Mouse (Mus musculus): ENCODE measurements at regions not wholly inside any gene's neighbourhood (a gene's known extent, or its start where the extent isn't known, plus 50 kb on each side); places are given as distances from the start of the nearest gene placed in this dataset.

GRCm38 (mm10) chr14:31942266-31942960, 86.4 kb upstream of the Galnt15 start:
- no peak overlapping the region for H3K4me2 ChIP-seq (replicated peaks; ENCODE audit: low read depth, low read length, severe bottlenecking)
- 55% methylated on average over 3 of the region's 3 CpGs for WGBS
- no peaks in the 10 kb centered on the region for H3K4me1 ChIP-seq (ENCODE audit: control insufficient read depth, insufficient read depth, low read length)
- no peak for TF ChIP-seq POLR2A (IDR thresholded peaks at IDR 0.05; ENCODE audit: borderline replicate concordance, extremely low read depth, insufficient read depth, insufficient read length)
- H3K36me3 ChIP-seq (ENCODE audit: control insufficient read depth, insufficient read depth, low read length) = no peaks in the 10 kb centered on the region
- H3K9ac ChIP-seq (ENCODE audit: low read depth, low read length, severe bottlenecking) = no peak overlapping the region
- no peak overlapping the region for H3K27ac ChIP-seq (replicated peaks; ENCODE audit: low read depth, low read length)
- H3K9me3 ChIP-seq (ENCODE audit: control insufficient read depth, low read length) = no peaks in the 10 kb centered on the region
- DNase-seq (ENCODE audit: low spot score) (no peak), ATAC-seq (ENCODE audit: low FRiP score, low read depth) (no peak)
- no peak overlapping the region for H3K4me3 ChIP-seq (replicated peaks; ENCODE audit: low read length)
- H3K27me3 ChIP-seq (ENCODE audit: control insufficient read depth, insufficient read depth, low read length) = no peaks in the 10 kb centered on the region

- ATAC-seq (ENCODE audit: low FRiP score, low read depth) = no peak
- no peaks in the 10 kb centered on the region for H3K9me3 ChIP-seq (ENCODE audit: control insufficient read depth, low read length)
- H3K27me3 ChIP-seq (ENCODE audit: control insufficient read depth, insufficient read depth, low read length) = no peaks in the 10 kb centered on the region
- TF ChIP-seq POLR2A (IDR thresholded peaks at IDR 0.05; ENCODE audit: borderline replicate concordance, extremely low read depth, insufficient read depth, insufficient read length) = no peak
- H3K4me2 ChIP-seq (replicated peaks; ENCODE audit: low read depth, low read length, severe bottlenecking) = no peak overlapping the region
- no peaks in the 10 kb centered on the region for H3K4me1 ChIP-seq (ENCODE audit: control insufficient read depth, insufficient read depth, low read length)
- no peak for DNase-seq (ENCODE audit: low spot score)
- H3K36me3 ChIP-seq (ENCODE audit: control insufficient read depth, insufficient read depth, low read length) = no peaks in the 10 kb centered on the region
- no peak overlapping the region for H3K27ac ChIP-seq (replicated peaks; ENCODE audit: low read depth, low read length)
- no peak overlapping the region for H3K9ac ChIP-seq (ENCODE audit: low read depth, low read length, severe bottlenecking)
- H3K4me3 ChIP-seq (replicated peaks; ENCODE audit: low read length) = no peak overlapping the region
- WGBS = 76% methylated on average over 6 of the region's 6 CpGs
Observed at GRCm38 (mm10) chr14:31944682-31945081, 84.1 kb upstream of the Galnt15 start.

GRCm38 (mm10) chr14:31945125-31945524, 83.7 kb upstream of the Galnt15 start:
- Histone ChIP-seq H3K4me2 (replicated peaks; ENCODE audit: low read depth, low read length, severe bottlenecking) (no peak overlapping the region), H3K9me3 (ENCODE audit: control insufficient read depth, low read length) (no peaks in the 10 kb centered on the region), H3K4me3 (replicated peaks; ENCODE audit: low read length) (no peak overlapping the region), H3K27ac (replicated peaks; ENCODE audit: low read depth, low read length) (no peak overlapping the region), H3K36me3 (ENCODE audit: control insufficient read depth, insufficient read depth, low read length) (no peaks in the 10 kb centered on the region), H3K4me1 (ENCODE audit: control insufficient read depth, insufficient read depth, low read length) (no peaks in the 10 kb centered on the region), H3K9ac (ENCODE audit: low read depth, low read length, severe bottlenecking) (no peak overlapping the region), H3K27me3 (ENCODE audit: control insufficient read depth, insufficient read depth, low read length) (no peaks in the 10 kb centered on the region)
- 48% methylated on average over 7 of the region's 7 CpGs for WGBS
- no peak for TF ChIP-seq POLR2A (IDR thresholded peaks at IDR 0.05; ENCODE audit: borderline replicate concordance, extremely low read depth, insufficient read depth, insufficient read length)
- ATAC-seq (ENCODE audit: low FRiP score, low read depth) (no peak), DNase-seq (ENCODE audit: low spot score) (peak; percentile 51)

- H3K36me3 ChIP-seq (ENCODE audit: control insufficient read depth, insufficient read depth, low read length) = no peaks in the 10 kb centered on the region
- H3K4me1 ChIP-seq (ENCODE audit: control insufficient read depth, insufficient read depth, low read length) = no peaks in the 10 kb centered on the region
- no peak overlapping the region for H3K9ac ChIP-seq (ENCODE audit: low read depth, low read length, severe bottlenecking)
- no peak overlapping the region for H3K4me2 ChIP-seq (replicated peaks; ENCODE audit: low read depth, low read length, severe bottlenecking)
- ATAC-seq (ENCODE audit: low FRiP score, low read depth) = no peak
- DNase-seq (ENCODE audit: low spot score) = no peak
- TF ChIP-seq POLR2A (IDR thresholded peaks at IDR 0.05; ENCODE audit: borderline replicate concordance, extremely low read depth, insufficient read depth, insufficient read length) = no peak
- no peaks in the 10 kb centered on the region for H3K9me3 ChIP-seq (ENCODE audit: control insufficient read depth, low read length)
- H3K27me3 ChIP-seq (ENCODE audit: control insufficient read depth, insufficient read depth, low read length) = no peaks in the 10 kb centered on the region
- H3K27ac ChIP-seq (replicated peaks; ENCODE audit: low read depth, low read length) = no peak overlapping the region
- no peak overlapping the region for H3K4me3 ChIP-seq (replicated peaks; ENCODE audit: low read length)
- WGBS = 71% methylated on average over 1 of the region's 1 CpGs
Observed at GRCm38 (mm10) chr14:31946032-31946431, 82.8 kb upstream of the Galnt15 start.

- ATAC-seq (ENCODE audit: low FRiP score, low read depth) (no peak), DNase-seq (ENCODE audit: low spot score) (no peak)
- no peaks in the 10 kb centered on the region for H3K9me3 ChIP-seq (ENCODE audit: control insufficient read depth, low read length)
- H3K4me2 ChIP-seq (replicated peaks; ENCODE audit: low read depth, low read length, severe bottlenecking) = no peak overlapping the region
- TF ChIP-seq POLR2A (IDR thresholded peaks at IDR 0.05; ENCODE audit: borderline replicate concordance, extremely low read depth, insufficient read depth, insufficient read length) = no peak
- 61% methylated on average over 7 of the region's 7 CpGs for WGBS
- no peak overlapping the region for H3K9ac ChIP-seq (ENCODE audit: low read depth, low read length, severe bottlenecking)
- no peak overlapping the region for H3K4me3 ChIP-seq (replicated peaks; ENCODE audit: low read length)
- no peaks in the 10 kb centered on the region for H3K4me1 ChIP-seq (ENCODE audit: control insufficient read depth, insufficient read depth, low read length)
- no peaks in the 10 kb centered on the region for H3K27me3 ChIP-seq (ENCODE audit: control insufficient read depth, insufficient read depth, low read length)
- H3K36me3 ChIP-seq (ENCODE audit: control insufficient read depth, insufficient read depth, low read length) = no peaks in the 10 kb centered on the region
- no peak overlapping the region for H3K27ac ChIP-seq (replicated peaks; ENCODE audit: low read depth, low read length)
Observed at GRCm38 (mm10) chr14:31947246-31947645, 81.5 kb upstream of the Galnt15 start.
